Mouse (Mus musculus): ENCODE measurements around the gene Sfrp5. TPM values are rescaled to one million over a fixed set of nuclear protein-coding genes. Genes with fewer than 3 reads are reported as not detected.
A peak's percentile ranks its signal among the peaks of the same experiment; 100 is the strongest.

The Sfrp5 gene
- polyA plus RNA-seq, 1 experiment from 2014 or later = 0.14 TPM

DNA sequence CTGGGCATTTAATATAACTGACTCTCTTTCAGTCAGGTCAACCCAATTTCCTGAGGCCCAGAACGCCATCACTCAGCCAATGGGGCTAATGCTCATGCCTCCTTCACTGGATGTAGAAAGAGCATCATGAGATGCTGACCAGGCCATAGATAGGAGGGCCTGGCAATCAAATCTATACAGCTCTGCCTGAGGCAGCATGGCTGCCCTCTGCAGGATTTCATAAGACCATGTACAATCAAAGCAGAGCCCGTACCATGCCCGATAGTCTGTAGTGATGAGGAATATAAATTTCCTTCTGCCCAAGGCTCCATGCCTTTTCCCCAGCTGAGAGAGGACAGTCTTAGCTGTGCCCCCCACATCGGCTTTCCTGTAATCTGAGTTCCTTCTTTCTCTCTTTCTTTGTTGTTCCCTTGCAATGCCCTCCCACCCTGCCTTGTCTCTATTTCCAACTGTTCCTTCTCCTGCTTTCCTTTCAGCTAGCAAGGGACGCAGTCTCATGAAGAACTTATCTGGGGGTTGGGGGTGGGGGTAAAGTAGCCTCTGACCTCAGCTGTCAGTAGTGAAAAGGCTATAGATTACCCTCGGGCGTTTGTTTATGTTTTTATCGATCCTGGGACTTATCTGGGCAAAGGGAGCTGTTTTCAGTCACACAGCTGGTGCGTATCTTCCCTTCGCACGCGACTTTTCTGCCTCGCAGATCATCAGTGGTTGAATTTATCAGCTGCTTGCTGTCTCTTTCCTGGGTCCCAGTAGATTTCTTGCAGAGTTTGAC lies 43.6 kb downstream of the Sfrp5 start:
- no peaks in the 10 kb centered on the region for H3K9me3 ChIP-seq
- 71% methylated on average over 13 of the region's 13 CpGs for WGBS
- H3K36me3 ChIP-seq (replicated peaks) = no peaks in the 10 kb centered on the region
- H3K4me3 ChIP-seq = no peak overlapping the region
- peaks cover 10% of the 10 kb centered on the region for H3K4me1 ChIP-seq
- no peaks in the 10 kb centered on the region for H3K27me3 ChIP-seq (ENCODE audit: poor library complexity, severe bottlenecking)
- H3K27ac ChIP-seq = no peak overlapping the region
- no peak for DNase-seq (ENCODE audit: extremely low spot score, low spot score)

DNA sequence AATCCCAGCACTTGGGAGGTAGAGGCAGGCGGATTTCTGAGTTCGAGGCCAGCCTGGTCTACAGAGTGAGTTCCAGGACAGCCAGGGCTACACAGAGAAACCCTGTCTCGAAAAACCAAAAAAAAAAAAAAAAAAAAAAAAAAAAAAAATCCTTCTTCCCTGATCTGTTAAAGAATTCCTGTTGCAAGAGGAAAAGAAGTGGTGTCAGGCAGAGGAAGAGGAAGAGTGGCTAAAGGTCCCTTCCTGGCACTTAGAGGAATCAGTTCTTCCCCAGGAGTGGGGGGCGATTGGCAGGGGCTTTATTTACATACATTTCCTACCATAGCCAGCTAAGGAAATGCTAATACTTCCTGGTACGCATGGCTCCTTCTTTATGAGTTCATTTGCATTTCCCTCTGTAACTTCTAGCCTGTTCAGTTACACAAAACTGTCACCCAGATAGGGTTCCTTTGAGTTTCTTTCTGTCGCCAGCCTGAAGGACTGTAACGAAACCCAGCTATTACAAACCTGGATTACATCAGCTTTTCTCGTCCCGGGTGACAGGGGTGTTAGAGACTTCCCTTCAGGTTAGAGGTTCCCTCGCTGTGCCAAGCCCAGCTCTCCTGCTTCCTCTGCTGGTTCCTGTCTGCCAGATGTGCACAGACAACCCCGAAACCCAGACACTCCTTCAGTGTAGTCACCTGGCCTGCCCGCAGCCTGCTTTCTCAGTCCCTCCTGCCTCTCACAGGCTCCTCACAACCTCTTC lies 44.4 kb downstream of the Sfrp5 start:
- Histone ChIP-seq H3K9me3 (no peaks in the 10 kb centered on the region), H3K4me3 (no peak overlapping the region), H3K27ac (no peak overlapping the region), H3K4me1 (peaks cover 10% of the 10 kb centered on the region), H3K36me3 (replicated peaks) (no peaks in the 10 kb centered on the region), H3K27me3 (ENCODE audit: poor library complexity, severe bottlenecking) (no peaks in the 10 kb centered on the region)
- no peak for DNase-seq (ENCODE audit: extremely low spot score, low spot score)
- WGBS = 79% methylated on average over 12 of the region's 12 CpGs

DNA sequence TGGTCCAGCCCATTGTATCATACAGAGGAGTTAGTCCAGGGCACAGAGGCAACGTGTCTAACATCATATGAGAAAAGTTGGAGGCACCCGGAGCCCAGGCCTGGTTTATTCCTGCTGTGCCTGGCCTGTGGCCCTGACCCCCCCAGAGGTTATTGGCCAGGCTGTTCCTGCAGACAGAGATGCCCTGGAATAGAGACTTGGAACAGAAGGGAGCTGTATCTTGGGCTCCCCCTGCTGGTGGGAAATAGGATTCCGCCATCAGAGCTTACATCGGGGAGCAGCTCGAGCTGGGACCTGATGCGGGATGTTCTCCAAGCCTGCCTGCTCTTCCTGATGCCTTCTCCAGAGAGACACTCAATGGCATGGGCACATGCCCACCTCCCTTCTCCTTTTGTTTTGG lies 50.1 kb downstream of the Sfrp5 start:
- peaks cover 25% of the 10 kb centered on the region for H3K27me3 ChIP-seq (ENCODE audit: poor library complexity, severe bottlenecking)
- peak; percentile 81 for DNase-seq (ENCODE audit: extremely low spot score, low spot score)
- H3K36me3 ChIP-seq (replicated peaks) = no peaks in the 10 kb centered on the region
- no peaks in the 10 kb centered on the region for H3K9me3 ChIP-seq
- H3K4me3 ChIP-seq = no peak overlapping the region
- H3K27ac ChIP-seq = no peak overlapping the region
- 8% methylated on average over 6 of the region's 6 CpGs for WGBS
- H3K4me1 ChIP-seq = peaks cover 35% of the 10 kb centered on the region

DNA sequence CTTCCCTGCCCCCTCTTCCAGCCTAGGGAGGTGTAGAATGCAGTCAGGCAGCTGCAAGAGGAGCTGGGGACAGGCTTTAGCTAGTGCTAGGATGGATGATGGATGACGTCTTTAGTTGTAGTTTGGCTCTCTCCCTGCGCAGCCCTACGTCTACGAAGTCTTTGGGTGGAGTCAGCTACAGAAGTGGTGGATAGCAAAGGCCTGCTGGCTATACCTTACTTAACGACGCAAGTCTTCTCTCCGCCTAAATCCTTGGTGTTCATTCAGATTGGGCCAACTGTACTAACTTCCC lies 53.5 kb downstream of the Sfrp5 start:
- peak overlapping the region; percentile 86; the same call in 1 of the 2 replicates for H3K27ac ChIP-seq
- DNase-seq (ENCODE audit: extremely low spot score, low spot score) = no peak
- no peaks in the 10 kb centered on the region for H3K9me3 ChIP-seq
- H3K36me3 ChIP-seq (replicated peaks) = no peaks in the 10 kb centered on the region
- WGBS = 20% methylated on average over 7 of the region's 7 CpGs
- H3K4me3 ChIP-seq = peak overlapping the region; percentile 68
- H3K4me1 ChIP-seq = peaks cover 37% of the 10 kb centered on the region
- H3K27me3 ChIP-seq (ENCODE audit: poor library complexity, severe bottlenecking) = peaks cover 47% of the 10 kb centered on the region

Other genes starting within 250 kb of the Sfrp5 start
- gene Mms19, start 221.1 kb downstream of the Sfrp5 start, polyA plus RNA-seq (2016; fragmentation: Nextera tagmentation; extraction: Ambion mirVana) = 35.3 and 42.3 TPM in 2 replicates
- 9.2 and 9.6 TPM in 2 replicates for gene Ubtd1, start 220.5 kb downstream of the Sfrp5 start, polyA plus RNA-seq (2016; fragmentation: Nextera tagmentation; extraction: Ambion mirVana)
- 0.42 TPM in 1 of 2 replicates, not detected in the other for gene Ankrd2, start 166.3 kb downstream of the Sfrp5 start, polyA plus RNA-seq (2016; fragmentation: Nextera tagmentation; extraction: Ambion mirVana)
- gene Hoga1, start 156.6 kb downstream of the Sfrp5 start, polyA plus RNA-seq (2016; fragmentation: Nextera tagmentation; extraction: Ambion mirVana) = 0.95 and 1.3 TPM in 2 replicates
- gene 4933411K16Rik, start 150.0 kb downstream of the Sfrp5 start, polyA plus RNA-seq (2016; fragmentation: Nextera tagmentation; extraction: Ambion mirVana) = not detected in 2 replicates
- 43.1 and 43.4 TPM in 2 replicates for gene Morn4, start 115.9 kb downstream of the Sfrp5 start, polyA plus RNA-seq (2016; fragmentation: Nextera tagmentation; extraction: Ambion mirVana)
- 21.3 and 23.3 TPM in 2 replicates for gene Pi4k2a, start 111.8 kb downstream of the Sfrp5 start, polyA plus RNA-seq (2016; fragmentation: Nextera tagmentation; extraction: Ambion mirVana)
- 23.5 and 23.9 TPM in 2 replicates for gene Avpi1, start 73.2 kb downstream of the Sfrp5 start, polyA plus RNA-seq (2016; fragmentation: Nextera tagmentation; extraction: Ambion mirVana)
- gene Marveld1, start 54.9 kb downstream of the Sfrp5 start, polyA plus RNA-seq (2016; fragmentation: Nextera tagmentation; extraction: Ambion mirVana) = 2.4 and 3.1 TPM in 2 replicates
- gene Zfyve27, start 38.3 kb downstream of the Sfrp5 start, polyA plus RNA-seq (2016; fragmentation: Nextera tagmentation; extraction: Ambion mirVana) = 27.0 and 30.3 TPM in 2 replicates
- 0.59 and 1.0 TPM in 2 replicates for gene Golga7b, start 45.3 kb upstream of the Sfrp5 start, polyA plus RNA-seq (2016; fragmentation: Nextera tagmentation; extraction: Ambion mirVana)
- gene Crtac1, start 229.5 kb upstream of the Sfrp5 start, polyA plus RNA-seq (2016; fragmentation: Nextera tagmentation; extraction: Ambion mirVana) = 8.6 and 9.5 TPM in 2 replicates

Measured in forebrain, embryonic 10.5 days (tissue).